Mouse (Mus musculus) lung, postnatal 0 days (tissue): Measurements from ENCODE around the gene Selenos.

Source experiments
- CTCF ChIP-seq: IDR thresholded peaks from 2 replicates; pipeline ENCODE4 v1.5.1; 2016; ENCODE audit warnings: antibody characterized with exemption, mild to moderate bottlenecking
- EP300 ChIP-seq: IDR thresholded peaks from 2 replicates; pipeline ENCODE4 v1.6.1; 2016; ENCODE audit warnings: antibody characterized with exemption, mild to moderate bottlenecking, control low read depth

DNA sequence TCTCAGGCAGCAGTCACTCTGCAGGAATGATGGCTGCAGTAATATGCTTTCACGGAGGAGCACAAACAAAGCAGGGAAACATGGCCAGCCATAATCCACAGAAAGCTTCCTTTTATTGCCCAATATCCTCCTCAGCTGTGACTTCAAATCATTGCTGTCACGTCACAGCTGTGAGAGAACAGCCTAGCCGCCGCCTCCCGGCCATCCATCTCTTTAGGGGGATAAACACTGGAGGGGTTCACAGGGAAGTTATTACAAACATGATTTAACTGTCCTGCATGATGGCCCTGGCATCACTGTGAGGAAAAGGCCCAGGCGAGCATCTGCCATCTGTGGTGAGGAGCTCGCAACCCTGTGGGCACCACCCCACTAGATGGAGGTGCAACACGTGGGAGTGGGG is 42.6 kb upstream of the Selenos start:
- TF ChIP-seq CTCF: no peak
- TF ChIP-seq EP300: no peak
